Mouse (Mus musculus): ENCODE results near the gene Tada2a.

Gene Tada2a

GRCm38 (mm10) chr11:84116221-84116620, 13.2 kb downstream of the Tada2a start:
- no peak for ATAC-seq (ENCODE audit: insufficient number of reproducible peaks, low FRiP score, low TSS enrichment)

GRCm38 (mm10) chr11:84115646-84116045, 13.8 kb downstream of the Tada2a start:
- no peak for ATAC-seq (ENCODE audit: insufficient number of reproducible peaks, low FRiP score, low TSS enrichment)

GRCm38 (mm10) chr11:84113623-84114022, 15.8 kb downstream of the Tada2a start:
- no peak for ATAC-seq (ENCODE audit: insufficient number of reproducible peaks, low FRiP score, low TSS enrichment)

GRCm38 (mm10) chr11:84107137-84107536, 22.3 kb downstream of the Tada2a start:
- no peak for ATAC-seq (ENCODE audit: insufficient number of reproducible peaks, low FRiP score, low TSS enrichment)

GRCm38 (mm10) chr11:84104036-84104435, 25.4 kb downstream of the Tada2a start:
- ATAC-seq (ENCODE audit: insufficient number of reproducible peaks, low FRiP score, low TSS enrichment): no peak

GRCm38 (mm10) chr11:84101182-84101581, 28.2 kb downstream of the Tada2a start:
- ATAC-seq (ENCODE audit: insufficient number of reproducible peaks, low FRiP score, low TSS enrichment): no peak

- no peak for ATAC-seq (ENCODE audit: insufficient number of reproducible peaks, low FRiP score, low TSS enrichment)
Observed at GRCm38 (mm10) chr11:84097251-84097998, 32.0 kb downstream of the Tada2a start.

- ATAC-seq (ENCODE audit: insufficient number of reproducible peaks, low FRiP score, low TSS enrichment): no peak
Observed at GRCm38 (mm10) chr11:84095084-84095483, 34.3 kb downstream of the Tada2a start.

- no peak for ATAC-seq (ENCODE audit: insufficient number of reproducible peaks, low FRiP score, low TSS enrichment)
Observed at GRCm38 (mm10) chr11:84090572-84090971, 38.8 kb downstream of the Tada2a start.

- no peak for ATAC-seq (ENCODE audit: insufficient number of reproducible peaks, low FRiP score, low TSS enrichment)
Observed at GRCm38 (mm10) chr11:84081901-84082300, 47.5 kb downstream of the Tada2a start.

- ATAC-seq (ENCODE audit: insufficient number of reproducible peaks, low FRiP score, low TSS enrichment): no peak
Observed at GRCm38 (mm10) chr11:84080327-84080726, 49.1 kb downstream of the Tada2a start.

GRCm38 (mm10) chr11:84079887-84080286, 49.5 kb downstream of the Tada2a start:
- ATAC-seq (ENCODE audit: insufficient number of reproducible peaks, low FRiP score, low TSS enrichment): no peak

GRCm38 (mm10) chr11:84079361-84079760, 50.0 kb downstream of the Tada2a start:
- no peak for ATAC-seq (ENCODE audit: insufficient number of reproducible peaks, low FRiP score, low TSS enrichment)

GRCm38 (mm10) chr11:84078601-84079000, 50.8 kb downstream of the Tada2a start:
- ATAC-seq (ENCODE audit: insufficient number of reproducible peaks, low FRiP score, low TSS enrichment): no peak

GRCm38 (mm10) chr11:84077008-84077407, 52.4 kb downstream of the Tada2a start:
- ATAC-seq (ENCODE audit: insufficient number of reproducible peaks, low FRiP score, low TSS enrichment): no peak

GRCm38 (mm10) chr11:84073816-84074764, 55.3 kb downstream of the Tada2a start:
- no peak for ATAC-seq (ENCODE audit: insufficient number of reproducible peaks, low FRiP score, low TSS enrichment)

GRCm38 (mm10) chr11:84072904-84073651, 56.3 kb downstream of the Tada2a start:
- ATAC-seq (ENCODE audit: insufficient number of reproducible peaks, low FRiP score, low TSS enrichment): no peak

- ATAC-seq (ENCODE audit: insufficient number of reproducible peaks, low FRiP score, low TSS enrichment): no peak
Observed at GRCm38 (mm10) chr11:84069034-84069370, 60.4 kb downstream of the Tada2a start, which contains the start of gene Dusp14. Gene Dusp14, minus strand, starts transcription at chr11:84069261.

GRCm38 (mm10) chr11:84068191-84069033, 61.0 kb downstream of the Tada2a start:
- ATAC-seq (ENCODE audit: insufficient number of reproducible peaks, low FRiP score, low TSS enrichment): peak; percentile 61; the same call in 1 of the 2 replicates
